Comparison of ENCODE assay signal across 34 mouse cellular contexts in genomic region chr4:134230431-134230830, GRCm38 (mm10). TPM values are rescaled to one million over a fixed set of nuclear protein-coding genes. Genes with fewer than 3 reads are reported as not detected.
A peak's percentile ranks its signal among the peaks of the same experiment; 100 is the strongest.
DNase-seq lines count a peak whose midpoint lies in the region; ATAC-seq and TF ChIP-seq lines count a peak whose summit lies in the region.
"Had no signal": no experiment of that assay in that cellular context is flagged by ENCODE, and none has a peak within 500 bp of the region (broad histone marks: within the 10 kb centered on the region; RNA-seq: fewer than 3 reads in every experiment).

No protein-coding gene starts in this region.

- DNase-seq in kidney, adult 2 months, result peak; percentile 72
- DNase-seq in kidney, postnatal 10 days, result no peak
- DNase-seq in kidney, postnatal 25 days, result peak; percentile 38 to 70
- DNase-seq in heart, postnatal 25 days (ENCODE audit: low spot score), result no peak
- no peak for DNase-seq in spleen, postnatal 36 days (ENCODE audit: low spot score in 2 of 2)
- DNase-seq: adrenal gland, postnatal 10 days; adrenal gland, postnatal 36 days; B cell, adult 2 months; cerebellum, adult 18-20 months; cerebellum, adult 9-10 months; cerebellum, postnatal 14 days; gastrocnemius, postnatal 10 days; gastrocnemius, postnatal 36 days; heart, adult 2 months; heart, postnatal 14 days had no signal

- intact Hi-C loops in heart, postnatal 25 days (cut with DNase I), result no loop called here

- H3K36me3 ChIP-seq in kidney, adult 2 months (ENCODE audit: control insufficient read depth, insufficient read depth, low read length), result no peaks in the 10 kb centered on the region
- no peaks in the 10 kb centered on the region for H3K36me3 ChIP-seq in kidney, embryonic 14.5 days (ENCODE audit: control insufficient read depth, insufficient read depth, low read length)
- no peaks in the 10 kb centered on the region for H3K36me3 ChIP-seq in intestine, embryonic 16.5 days (ENCODE audit: control insufficient read depth, insufficient read depth, low read length)
- no peaks in the 10 kb centered on the region for H3K36me3 ChIP-seq in stomach, embryonic 16.5 days (ENCODE audit: control insufficient read depth, insufficient read depth, low read length)
- H3K36me3 ChIP-seq: forebrain, embryonic 10.5 days; G1E; heart, embryonic 10.5 days; heart, embryonic 13.5 days; hindbrain, embryonic 12.5 days had no signal

- TF ChIP-seq CTCF in kidney, adult 2 months (conservative IDR thresholded peaks at IDR 0.05; ENCODE audit: insufficient read depth, insufficient read length, low read depth, low read length), result no peak

- no peaks in the 10 kb centered on the region for H3K27me3 ChIP-seq in kidney, adult 2 months (replicated peaks; ENCODE audit: control insufficient read depth, insufficient read depth, low read length)
- H3K27me3 ChIP-seq in kidney, embryonic 14.5 days (ENCODE audit: control insufficient read depth, insufficient read depth, low read length), result no peaks in the 10 kb centered on the region
- no peaks in the 10 kb centered on the region for H3K27me3 ChIP-seq in intestine, embryonic 16.5 days (replicated peaks; ENCODE audit: control insufficient read depth, insufficient read depth, low read length)
- H3K27me3 ChIP-seq in stomach, embryonic 16.5 days (ENCODE audit: control insufficient read depth, insufficient read depth, low read length), result no peaks in the 10 kb centered on the region
- H3K27me3 ChIP-seq: forebrain, embryonic 13.5 days; Patski had no signal

- H3K4me1 ChIP-seq in kidney, adult 2 months (ENCODE audit: control insufficient read depth, insufficient read depth, low read length), result no peaks in the 10 kb centered on the region
- no peaks in the 10 kb centered on the region for H3K4me1 ChIP-seq in kidney, embryonic 14.5 days (ENCODE audit: control insufficient read depth, insufficient read depth, low read length)
- peaks cover 8% of the 10 kb centered on the region; the same call in 1 of the 2 replicates for H3K4me1 ChIP-seq in intestine, embryonic 16.5 days (ENCODE audit: control insufficient read depth, insufficient read depth, low read length)
- peaks cover 4% of the 10 kb centered on the region; the same call in 1 of the 2 replicates for H3K4me1 ChIP-seq in stomach, embryonic 16.5 days (ENCODE audit: control insufficient read depth, insufficient read depth, low read length)
- H3K4me1 ChIP-seq: forebrain, embryonic 13.5 days; heart, embryonic 13.5 days had no signal

- no peak for ATAC-seq in kidney, embryonic 14.5 days (ENCODE audit: low FRiP score, low TSS enrichment)
- ATAC-seq in intestine, embryonic 16.5 days, result peak; percentile 84
- ATAC-seq in stomach, embryonic 16.5 days (ENCODE audit: insufficient read depth, low FRiP score), result peak; percentile 8; the same call in 1 of the 2 replicates
- ATAC-seq: forebrain, embryonic 13.5 days; forebrain, embryonic 16.5 days; Patski had no signal

- no peaks in the 10 kb centered on the region for H3K9me3 ChIP-seq in kidney, embryonic 14.5 days (ENCODE audit: control insufficient read depth, low read length)
- no peaks in the 10 kb centered on the region for H3K9me3 ChIP-seq in intestine, embryonic 16.5 days (ENCODE audit: control insufficient read depth, low read length)
- H3K9me3 ChIP-seq in stomach, embryonic 16.5 days (replicated peaks; ENCODE audit: control insufficient read depth, low read length), result no peaks in the 10 kb centered on the region
- H3K9me3 ChIP-seq: forebrain, embryonic 10.5 days; forebrain, embryonic 13.5 days; G1E; heart, embryonic 10.5 days; heart, embryonic 13.5 days; hindbrain, embryonic 12.5 days had no signal

- no peak overlapping the region for H3K4me3 ChIP-seq in kidney, adult 2 months (ENCODE audit: insufficient read depth, low read depth, low read length)
- no peak overlapping the region for H3K4me3 ChIP-seq in kidney, embryonic 14.5 days (ENCODE audit: low read length)
- no peak overlapping the region for H3K4me3 ChIP-seq in intestine, embryonic 16.5 days (ENCODE audit: low read length)
- no peak overlapping the region for H3K4me3 ChIP-seq in stomach, embryonic 16.5 days (replicated peaks; ENCODE audit: low read length)
- H3K4me3 ChIP-seq: forebrain, embryonic 10.5 days; forebrain, embryonic 13.5 days; heart, adult 2 months; heart, embryonic 10.5 days; heart, embryonic 13.5 days; hindbrain, embryonic 12.5 days had no signal

- no peak overlapping the region for H3K9ac ChIP-seq in kidney, embryonic 14.5 days (ENCODE audit: low read depth, low read length)
- peak overlapping the region; percentile 49 for H3K9ac ChIP-seq in intestine, embryonic 16.5 days (ENCODE audit: low read depth, low read length)
- no peak overlapping the region for H3K9ac ChIP-seq in stomach, embryonic 16.5 days (ENCODE audit: low read length)
- H3K9ac ChIP-seq: forebrain, embryonic 13.5 days; heart, embryonic 13.5 days; hindbrain, embryonic 12.5 days had no signal

- no peak for TF ChIP-seq POLR2A in kidney, adult 2 months (IDR thresholded peaks at IDR 0.05; ENCODE audit: low read depth, low read length)

- no peak overlapping the region for H3K27ac ChIP-seq in kidney, adult 2 months (ENCODE audit: insufficient read depth, low read depth, low read length)
- no peak overlapping the region for H3K27ac ChIP-seq in kidney, embryonic 14.5 days (ENCODE audit: low read depth, low read length)
- peak overlapping the region; percentile 50 for H3K27ac ChIP-seq in intestine, embryonic 16.5 days (ENCODE audit: low read length)
- H3K27ac ChIP-seq in stomach, embryonic 16.5 days (ENCODE audit: low read length), result no peak overlapping the region
- H3K27ac ChIP-seq: forebrain, embryonic 10.5 days; forebrain, embryonic 13.5 days; heart, adult 2 months; heart, embryonic 10.5 days; heart, embryonic 13.5 days; hindbrain, embryonic 12.5 days had no signal

- WGBS in kidney, adult 2 months, result 31% methylated on average over 8 of the region's 8 CpGs
- WGBS in kidney, embryonic 14.5 days, result 31% methylated on average over 8 of the region's 8 CpGs
- 22% methylated on average over 8 of the region's 8 CpGs for WGBS in intestine, embryonic 16.5 days
- WGBS in stomach, embryonic 16.5 days, result 32% methylated on average over 8 of the region's 8 CpGs

- no peak overlapping the region for H3K4me2 ChIP-seq in kidney, embryonic 14.5 days (replicated peaks; ENCODE audit: low read depth, low read length)
- 0 out of 2 replicates have a peak overlapping the region, but pooled peaks have one; percentile 30 for H3K4me2 ChIP-seq in intestine, embryonic 16.5 days (ENCODE audit: low read depth, low read length)
- H3K4me2 ChIP-seq in stomach, embryonic 16.5 days (ENCODE audit: low read depth, low read length), result no peak overlapping the region
- H3K4me2 ChIP-seq: forebrain, embryonic 13.5 days; heart, embryonic 13.5 days; hindbrain, embryonic 12.5 days had no signal

RNA-seq across cellular contexts. Expression of gene Catsper4, which starts 3.2 kb away (rescaled TPM):
- 0.38 and 0.69 TPM in 2 replicates for polyA plus RNA-seq in kidney, adult 2 months (2012; rRNA removed)
- 0.26 and 0.37 TPM in 2 replicates for polyA plus RNA-seq in kidney, embryonic 14.5 days (2014; fragmentation: Nextera tagmentation; extraction: Ambion mirVana)
- 0.37 and 0.60 TPM in 2 replicates for polyA plus RNA-seq in intestine, embryonic 16.5 days (2015; fragmentation: Nextera tagmentation; extraction: Ambion mirVana)
- polyA plus RNA-seq in stomach, embryonic 16.5 days (2015; fragmentation: Nextera tagmentation; extraction: Ambion mirVana), result 0.30 and 0.55 TPM in 2 replicates
- not detected for total RNA-seq in heart, postnatal 25 days (2021)
- total RNA-seq: adrenal gland, adult 18-20 months; adrenal gland, postnatal 10 days; adrenal gland, postnatal 36 days; CH12.LX; G1E; granulocyte monocyte progenitor cell, adult 5-6 weeks; heart, adult 2 months; heart, postnatal 14 days; hematopoietic stem cell, adult 5-6 weeks had no signal
- polyA plus RNA-seq: embryonic facial prominence, embryonic 14.5 days; forebrain, embryonic 10.5 days; forebrain, embryonic 13.5 days; forebrain, embryonic 16.5 days; G1E; heart, adult 2 months; heart, embryonic 10.5 days; heart, embryonic 13.5 days; heart, embryonic 16.5 days; hindbrain, embryonic 12.5 days had no signal

RNA-seq across cellular contexts. Expression of gene Cnksr1, which starts 7.8 kb away (rescaled TPM):
- polyA plus RNA-seq in kidney, adult 2 months (2012; rRNA removed), result 14.9 and 17.3 TPM in 2 replicates
- 5.0 and 6.4 TPM in 2 replicates for polyA plus RNA-seq in kidney, embryonic 14.5 days (2014; fragmentation: Nextera tagmentation; extraction: Ambion mirVana)
- polyA plus RNA-seq in intestine, embryonic 16.5 days (2015; fragmentation: Nextera tagmentation; extraction: Ambion mirVana), result 16.9 and 18.3 TPM in 2 replicates
- 10.7 and 13.4 TPM in 2 replicates for polyA plus RNA-seq in stomach, embryonic 16.5 days (2015; fragmentation: Nextera tagmentation; extraction: Ambion mirVana)
- total RNA-seq in heart, postnatal 25 days (2021), result 1 to 10 TPM; 2.9 to 3.0 TPM
- total RNA-seq: granulocyte monocyte progenitor cell, adult 5-6 weeks; hematopoietic stem cell, adult 5-6 weeks had no signal
- polyA plus RNA-seq: forebrain, embryonic 13.5 days; G1E had no signal

RNA-seq across cellular contexts. Expression of gene E130218I03Rik, which starts 13.0 kb away (rescaled TPM):
- polyA plus RNA-seq in kidney, adult 2 months (2012; rRNA removed), result not detected in 2 replicates
- polyA plus RNA-seq in kidney, embryonic 14.5 days (2014; fragmentation: Nextera tagmentation; extraction: Ambion mirVana), result 0.41 TPM in 1 of 2 replicates, not detected in the other
- polyA plus RNA-seq in intestine, embryonic 16.5 days (2015; fragmentation: Nextera tagmentation; extraction: Ambion mirVana), result 0.28 and 0.34 TPM in 2 replicates
- polyA plus RNA-seq in stomach, embryonic 16.5 days (2015; fragmentation: Nextera tagmentation; extraction: Ambion mirVana), result 0.26 and 0.45 TPM in 2 replicates
- not detected for total RNA-seq in heart, postnatal 25 days (2021)
- total RNA-seq: adrenal gland, adult 18-20 months; adrenal gland, postnatal 10 days; adrenal gland, postnatal 36 days; gastrocnemius, postnatal 10 days; gastrocnemius, postnatal 36 days; heart, adult 2 months; heart, postnatal 14 days; hematopoietic stem cell, adult 5-6 weeks had no signal
- polyA plus RNA-seq: heart, adult 2 months; heart, embryonic 16.5 days had no signal

RNA-seq across cellular contexts. Expression of gene Zfp593, which starts 15.0 kb away (rescaled TPM):
- 6.0 and 6.4 TPM in 2 replicates for polyA plus RNA-seq in kidney, adult 2 months (2012; rRNA removed)
- polyA plus RNA-seq in kidney, embryonic 14.5 days (2014; fragmentation: Nextera tagmentation; extraction: Ambion mirVana), result 17.5 and 18.9 TPM in 2 replicates
- polyA plus RNA-seq in intestine, embryonic 16.5 days (2015; fragmentation: Nextera tagmentation; extraction: Ambion mirVana), result 13.0 and 14.5 TPM in 2 replicates
- 12.9 and 13.0 TPM in 2 replicates for polyA plus RNA-seq in stomach, embryonic 16.5 days (2015; fragmentation: Nextera tagmentation; extraction: Ambion mirVana)
- total RNA-seq in heart, postnatal 25 days (2021), result 1 to 10 TPM; 3.1 to 3.2 TPM

RNA-seq across cellular contexts. Expression of gene Gm30191, which starts 16.3 kb away (rescaled TPM):
- polyA plus RNA-seq in kidney, adult 2 months (2012; rRNA removed), result 0.27 TPM in 1 of 2 replicates, not detected in the other
- not detected in 2 replicates for polyA plus RNA-seq in kidney, embryonic 14.5 days (2014; fragmentation: Nextera tagmentation; extraction: Ambion mirVana)
- polyA plus RNA-seq in intestine, embryonic 16.5 days (2015; fragmentation: Nextera tagmentation; extraction: Ambion mirVana), result not detected in 2 replicates
- not detected in 2 replicates for polyA plus RNA-seq in stomach, embryonic 16.5 days (2015; fragmentation: Nextera tagmentation; extraction: Ambion mirVana)
- total RNA-seq in heart, postnatal 25 days (2021), result not detected
- total RNA-seq: adrenal gland, adult 18-20 months; adrenal gland, postnatal 10 days; adrenal gland, postnatal 36 days; CH12.LX; G1E; gastrocnemius, adult 18-20 months; gastrocnemius, postnatal 10 days; gastrocnemius, postnatal 36 days; granulocyte monocyte progenitor cell, adult 5-6 weeks; heart, adult 2 months; heart, postnatal 14 days; hematopoietic stem cell, adult 5-6 weeks had no signal
- polyA plus RNA-seq: embryonic facial prominence, embryonic 11.5 days; forebrain, embryonic 13.5 days; forebrain, embryonic 16.5 days; G1E; heart, adult 2 months; heart, embryonic 10.5 days; heart, embryonic 13.5 days; heart, embryonic 16.5 days; Patski had no signal

Comparison
In these comparisons a context has a peak if more than half of its experiments do, and no peak if none do; other contexts are left out.
1. DNase-seq: peak in kidney, adult 2 months (single experiment) and kidney, postnatal 25 days (2 of 2); none in kidney, postnatal 10 days (single experiment), heart, postnatal 25 days (single experiment) and spleen, postnatal 36 days (0 of 2).